Mouse (Mus musculus) kidney, adult 2 months (tissue): ENCODE results near the gene Gm21974.

ENCODE experiments used
- CTCF ChIP-seq: fragments of 200-500 bp; conservative IDR thresholded peaks from 2 replicates; pipeline ENCODE4 v1.5.1; 2011; ENCODE audit warnings: low read depth, mild to moderate bottlenecking, control low read depth, low read length, moderate library complexity, mixed read lengths; ENCODE audit not compliant: insufficient read depth, insufficient read length
- POLR2A ChIP-seq: fragments of 200-500 bp; IDR thresholded peaks from one replicate; pipeline ENCODE4 v1.6.1; 2011; ENCODE audit warnings: low read depth, low read length, control low read depth

- TF ChIP-seq CTCF = no peak
- TF ChIP-seq POLR2A = no peak
These were observed 4.5 kb downstream of the Gm21974 start, which contains the start of gene Prss53 for GRCm38 (mm10) chr7:127890798-127891197.
